Mouse (Mus musculus): ENCODE measurements at regions not wholly inside any gene's neighbourhood (a gene's known extent, or its start where the extent isn't known, plus 50 kb on each side); places are given as distances from the start of the nearest gene placed in this dataset.

GRCm38 (mm10) chr11:112325850-112326249, 456.2 kb upstream of the Sox9 start:
- DNase-seq (ENCODE audit: extremely low spot score in 1 of 2, low spot score in 1 of 2), result no peak

GRCm38 (mm10) chr11:112327606-112328005, 454.4 kb upstream of the Sox9 start:
- no peak for DNase-seq (ENCODE audit: extremely low spot score in 1 of 2, low spot score in 1 of 2)

GRCm38 (mm10) chr11:112345133-112345532, 436.9 kb upstream of the Sox9 start:
- DNase-seq (ENCODE audit: extremely low spot score in 1 of 2, low spot score in 1 of 2), result no peak

GRCm38 (mm10) chr11:112345586-112345985, 436.4 kb upstream of the Sox9 start:
- no peak for DNase-seq (ENCODE audit: extremely low spot score in 1 of 2, low spot score in 1 of 2)

- no peak for DNase-seq (ENCODE audit: extremely low spot score in 1 of 2, low spot score in 1 of 2)
Measured at GRCm38 (mm10) chr11:112346089-112346488, 435.9 kb upstream of the Sox9 start.

GRCm38 (mm10) chr11:112346532-112346931, 435.5 kb upstream of the Sox9 start:
- no peak for DNase-seq (ENCODE audit: extremely low spot score in 1 of 2, low spot score in 1 of 2)

GRCm38 (mm10) chr11:112355311-112355710, 426.7 kb upstream of the Sox9 start:
- DNase-seq (ENCODE audit: extremely low spot score in 1 of 2, low spot score in 1 of 2), result no peak

- DNase-seq (ENCODE audit: extremely low spot score in 1 of 2, low spot score in 1 of 2), result peak in 1 of 2 experiments; percentile 5
Measured at GRCm38 (mm10) chr11:112366715-112367114, 415.3 kb upstream of the Sox9 start.

- DNase-seq (ENCODE audit: extremely low spot score in 1 of 2, low spot score in 1 of 2), result no peak
Measured at GRCm38 (mm10) chr11:112370941-112371340, 411.1 kb upstream of the Sox9 start.

- DNase-seq (ENCODE audit: extremely low spot score in 1 of 2, low spot score in 1 of 2), result peak; percentile 5 to 40
Measured at GRCm38 (mm10) chr11:112400069-112400468, 382.0 kb upstream of the Sox9 start.

GRCm38 (mm10) chr11:112407681-112408080, 374.3 kb upstream of the Sox9 start:
- no peak for DNase-seq (ENCODE audit: extremely low spot score in 1 of 2, low spot score in 1 of 2)

- DNase-seq (ENCODE audit: extremely low spot score in 1 of 2, low spot score in 1 of 2), result no peak
Measured at GRCm38 (mm10) chr11:112412434-112412833, 369.6 kb upstream of the Sox9 start.

- DNase-seq (ENCODE audit: extremely low spot score in 1 of 2, low spot score in 1 of 2), result no peak
Measured at GRCm38 (mm10) chr11:112442639-112443038, 339.4 kb upstream of the Sox9 start.

- peak in 1 of 2 experiments; percentile 16 for DNase-seq (ENCODE audit: extremely low spot score in 1 of 2, low spot score in 1 of 2)
Measured at GRCm38 (mm10) chr11:112443890-112444289, 338.1 kb upstream of the Sox9 start.

GRCm38 (mm10) chr11:112449632-112450031, 332.4 kb upstream of the Sox9 start:
- no peak for DNase-seq (ENCODE audit: extremely low spot score in 1 of 2, low spot score in 1 of 2)

GRCm38 (mm10) chr11:112450227-112450626, 331.8 kb upstream of the Sox9 start:
- no peak for DNase-seq (ENCODE audit: extremely low spot score in 1 of 2, low spot score in 1 of 2)

- DNase-seq (ENCODE audit: extremely low spot score in 1 of 2, low spot score in 1 of 2), result peak in 1 of 2 experiments; percentile 35
Measured at GRCm38 (mm10) chr11:112458075-112458474, 323.9 kb upstream of the Sox9 start.

- DNase-seq (ENCODE audit: extremely low spot score in 1 of 2, low spot score in 1 of 2), result peak in 1 of 2 experiments; percentile 28
Measured at GRCm38 (mm10) chr11:112463121-112463520, 318.9 kb upstream of the Sox9 start.

GRCm38 (mm10) chr11:112464386-112464785, 317.6 kb upstream of the Sox9 start:
- DNase-seq (ENCODE audit: extremely low spot score in 1 of 2, low spot score in 1 of 2), result no peak

- DNase-seq (ENCODE audit: extremely low spot score in 1 of 2, low spot score in 1 of 2), result peak; percentile 84 to 90
Measured at GRCm38 (mm10) chr11:112470336-112470735, 311.7 kb upstream of the Sox9 start.

- DNase-seq (ENCODE audit: extremely low spot score in 1 of 2, low spot score in 1 of 2), result no peak
Measured at GRCm38 (mm10) chr11:112473237-112473636, 308.8 kb upstream of the Sox9 start.

GRCm38 (mm10) chr11:112473681-112474080, 308.3 kb upstream of the Sox9 start:
- no peak for DNase-seq (ENCODE audit: extremely low spot score in 1 of 2, low spot score in 1 of 2)

- DNase-seq (ENCODE audit: extremely low spot score in 1 of 2, low spot score in 1 of 2), result no peak
Measured at GRCm38 (mm10) chr11:112480360-112480759, 301.7 kb upstream of the Sox9 start.

Data from frontal cortex, adult 2 months (tissue).